Mouse (Mus musculus): ENCODE measurements around the gene Rnft2. TPM values are rescaled to one million over a fixed set of nuclear protein-coding genes. Genes with fewer than 3 reads are reported as not detected.

The Rnft2 gene
- 1 to 10 TPM in 1 of 2 experiments, under 1 TPM in 1; 1.00 to 1.1 TPM for total RNA-seq (2021)
- long read RNA-seq, experiment 1, result 0 reads
- long read RNA-seq, experiment 2, result 0 reads

DNA sequence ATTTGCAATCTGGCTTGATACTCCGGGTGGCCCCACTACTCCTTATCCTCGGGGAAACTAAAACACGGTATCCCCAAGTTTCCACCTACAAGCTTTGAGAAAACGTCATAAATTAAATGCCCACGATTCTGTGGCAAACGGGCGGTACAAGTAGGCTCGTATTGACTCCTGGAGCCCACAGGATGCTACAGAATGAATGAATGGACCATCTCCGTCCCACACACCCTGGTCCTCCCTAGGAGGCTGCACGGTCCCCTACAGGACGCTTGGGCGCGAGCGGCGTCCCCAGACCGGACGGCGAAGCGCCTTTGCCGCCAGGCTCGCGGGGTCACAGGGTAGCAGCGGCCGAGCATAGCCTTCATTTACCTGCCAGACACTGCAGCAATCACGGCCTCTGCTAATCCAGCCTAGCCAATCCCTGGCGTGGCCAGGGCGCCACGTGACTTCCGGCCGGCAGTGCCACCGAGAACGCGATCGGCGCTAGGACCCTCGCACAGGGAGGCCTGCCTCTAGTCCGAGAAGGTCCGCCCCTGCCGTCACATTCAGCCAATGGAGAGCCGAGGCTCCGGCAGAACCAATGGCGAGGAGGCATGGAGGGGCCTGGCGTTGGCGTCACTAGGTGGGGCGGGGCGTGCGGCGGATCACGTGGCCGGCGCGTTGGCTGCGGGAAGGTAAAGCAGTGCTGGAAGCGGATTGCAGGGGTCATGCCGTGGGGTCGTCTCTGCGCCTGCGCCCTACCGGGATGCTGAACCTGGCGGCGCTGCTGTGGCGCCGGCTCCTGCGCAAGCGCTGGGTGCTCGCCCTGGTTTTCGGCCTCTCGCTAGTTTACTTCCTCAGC lies at the start of gene Rnft2, which contains the start of gene 2410131K14Rik:
Rnft2 (minus strand) TSS at position 511 of the 838 bp plus-strand sequence.
2410131K14Rik (plus strand) TSS at position 622 of the 838 bp plus-strand sequence.
- peak; percentile 100 for DNase-seq

DNA sequence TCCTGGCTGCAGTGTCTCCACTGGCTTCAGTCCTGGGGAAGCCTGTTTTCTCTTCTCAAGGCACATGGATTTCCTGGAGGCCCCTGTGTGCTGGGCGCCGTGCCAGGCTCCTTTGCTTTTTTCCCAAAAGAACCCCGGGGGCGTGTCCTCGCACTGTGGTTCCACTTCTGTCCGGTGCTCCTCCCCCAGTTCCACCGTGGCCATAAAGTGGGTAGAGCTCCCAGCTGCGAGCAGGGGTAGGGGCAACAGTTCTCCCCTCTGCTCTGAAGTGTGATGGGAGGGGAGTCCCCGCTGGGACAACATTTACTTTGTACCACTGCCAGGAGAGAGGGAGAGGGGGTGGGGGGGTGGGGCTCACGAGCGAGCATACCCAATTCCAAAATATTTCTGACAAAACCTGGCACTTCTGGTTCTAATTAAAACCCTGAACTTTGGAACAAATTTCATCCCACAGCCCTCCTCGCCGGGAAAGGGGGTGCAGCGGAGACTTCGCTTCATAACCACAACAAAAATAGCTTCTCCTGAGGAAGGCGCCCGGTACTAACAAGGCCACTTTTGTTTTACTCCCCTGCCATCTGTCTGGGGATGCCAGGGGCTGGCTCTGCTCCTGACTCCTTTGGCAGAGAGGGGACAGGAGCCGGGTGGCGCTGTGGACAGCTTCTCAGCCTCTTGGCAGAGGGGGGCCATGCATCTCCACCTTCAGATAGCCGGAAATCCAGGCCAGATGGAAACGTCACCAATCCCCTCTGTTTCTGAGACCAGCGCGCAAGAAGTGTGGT lies 49.4 kb upstream of the Rnft2 start:
- DNase-seq, result peak; percentile 92

DNA sequence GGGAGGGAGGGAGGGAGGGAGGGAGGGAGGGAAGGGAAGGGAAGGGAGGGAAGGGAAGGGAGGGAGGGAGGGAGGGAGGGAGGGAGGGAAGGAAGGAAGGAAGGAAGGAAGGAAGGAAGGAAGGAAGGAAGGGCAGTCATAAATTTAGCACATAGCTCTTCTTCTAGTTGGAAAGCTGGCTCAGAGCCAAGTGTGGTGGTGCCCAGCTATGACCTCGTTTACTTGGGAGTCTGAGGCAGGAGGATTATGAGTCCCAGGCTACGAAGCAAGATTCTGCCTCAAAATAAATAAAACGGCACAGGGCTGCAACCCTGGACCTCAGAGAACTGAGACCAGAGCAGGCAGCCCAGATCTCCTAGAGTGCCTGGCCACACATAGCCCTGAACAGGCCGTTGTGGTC lies 47.6 kb upstream of the Rnft2 start:
- no peak for DNase-seq

DNA sequence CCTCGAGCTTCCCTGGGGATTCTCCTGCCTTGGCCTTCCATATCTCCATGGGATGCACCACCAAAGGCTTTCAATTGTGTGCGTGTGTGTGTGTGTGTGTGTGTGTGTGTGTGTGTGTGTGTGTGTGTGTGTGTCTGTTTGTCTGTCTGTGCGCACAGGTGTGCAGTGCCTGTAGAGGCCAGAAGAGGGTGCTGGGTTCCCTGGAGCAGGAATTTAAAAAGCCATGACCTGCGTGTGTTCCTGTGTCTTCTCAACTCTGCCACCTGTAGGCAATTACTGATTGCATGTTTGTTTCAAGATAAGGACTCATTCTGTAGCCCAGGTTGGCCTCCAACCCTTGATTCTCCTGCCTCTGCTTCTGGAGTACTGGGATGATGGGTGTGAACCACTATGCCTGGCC lies 46.5 kb upstream of the Rnft2 start:
- no peak for DNase-seq

DNA sequence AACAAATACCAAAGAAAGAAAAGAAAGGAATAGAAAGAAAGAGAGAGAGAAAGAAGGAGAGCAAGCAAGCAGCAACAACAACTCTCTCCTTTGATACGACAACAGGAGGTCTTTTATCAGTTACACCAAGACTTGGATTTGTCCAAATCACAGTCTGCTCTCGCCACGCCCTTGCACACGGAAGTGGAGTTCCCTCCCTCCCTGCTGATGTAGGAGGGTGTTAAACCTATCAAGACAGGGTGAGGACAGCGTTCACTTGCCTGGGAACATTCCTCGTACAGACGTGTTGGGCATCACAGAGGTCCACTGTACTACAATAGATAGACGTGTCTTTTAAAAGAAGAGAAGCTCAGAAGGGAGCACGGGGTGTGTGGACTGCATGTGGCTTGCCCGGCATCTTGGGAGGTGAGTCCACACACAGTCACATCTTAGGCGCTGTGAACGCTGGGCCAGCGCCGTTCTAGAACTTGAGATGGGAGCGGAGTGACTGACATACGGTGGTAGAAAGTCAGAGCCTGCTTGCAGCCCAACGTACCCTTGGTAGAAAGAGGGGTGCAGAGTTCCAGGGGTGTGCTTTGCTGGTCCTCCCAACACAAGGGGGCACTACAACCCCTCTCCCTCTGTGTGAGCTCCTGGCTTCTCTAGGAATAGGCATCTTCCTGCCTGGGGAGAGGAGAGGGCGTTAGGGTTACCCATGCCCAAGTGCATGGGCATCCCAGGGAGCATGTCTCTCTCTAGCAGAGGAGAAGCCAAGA lies 33.0 kb upstream of the Rnft2 start:
- DNase-seq, result no peak

DNA sequence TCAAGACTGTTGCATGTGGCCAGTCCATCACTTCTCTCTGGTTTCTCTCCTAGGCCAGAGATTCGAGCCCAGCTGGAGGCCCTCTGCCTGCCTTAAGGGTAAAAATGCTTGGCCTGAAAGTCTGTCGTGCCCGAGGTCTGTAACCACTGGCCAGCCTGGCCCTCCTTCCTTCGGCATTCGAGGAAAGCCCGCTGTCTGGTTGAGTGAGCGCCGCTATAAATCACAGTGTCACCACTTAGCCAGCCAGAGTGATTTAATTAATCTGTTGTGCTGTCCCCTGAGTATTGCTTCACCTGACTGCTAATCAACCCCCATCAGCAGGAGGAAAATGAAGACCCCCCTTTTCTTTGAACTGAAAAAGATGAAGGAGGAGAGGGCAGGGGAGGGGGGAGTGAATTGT lies 31.8 kb upstream of the Rnft2 start:
- DNase-seq, result no peak

DNA sequence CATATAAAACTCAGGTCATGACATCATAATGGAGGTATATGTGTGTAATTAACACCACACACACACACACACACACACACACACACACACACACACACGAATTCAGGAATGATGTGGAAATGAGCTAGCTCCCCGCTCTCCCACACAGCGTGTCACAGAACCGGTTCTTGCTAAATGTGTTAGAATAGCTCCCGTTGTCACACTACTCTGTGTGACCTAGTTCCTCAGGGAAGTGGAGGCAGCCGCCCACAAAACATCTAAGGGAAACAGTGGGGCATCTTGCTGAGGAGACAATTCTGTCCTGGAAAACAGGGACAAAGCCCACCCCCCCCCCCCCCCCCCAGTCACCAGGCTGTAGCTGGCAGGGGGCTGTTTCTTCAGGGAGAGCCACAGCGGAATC lies 31.4 kb upstream of the Rnft2 start:
- no peak for DNase-seq

DNA sequence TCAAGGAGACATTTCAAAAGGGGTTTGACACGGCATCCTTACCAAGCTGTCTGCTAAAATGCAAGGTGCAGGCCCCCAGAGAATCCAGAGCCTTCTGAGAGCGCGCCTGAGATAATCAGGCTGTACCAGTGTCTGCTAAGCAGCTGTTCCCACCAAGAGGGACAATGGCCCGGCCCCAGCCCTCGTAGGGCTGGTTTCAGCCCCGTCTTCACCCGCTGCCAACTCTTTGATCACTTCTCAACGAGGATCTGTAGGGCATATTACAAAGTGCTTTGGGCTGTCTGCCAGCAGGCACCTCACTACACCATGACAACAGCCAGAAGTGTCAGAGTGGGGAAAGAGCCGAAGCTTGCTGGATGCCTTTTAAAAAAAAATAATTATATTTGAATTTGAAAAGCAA lies 29.6 kb upstream of the Rnft2 start:
- DNase-seq, result no peak

DNA sequence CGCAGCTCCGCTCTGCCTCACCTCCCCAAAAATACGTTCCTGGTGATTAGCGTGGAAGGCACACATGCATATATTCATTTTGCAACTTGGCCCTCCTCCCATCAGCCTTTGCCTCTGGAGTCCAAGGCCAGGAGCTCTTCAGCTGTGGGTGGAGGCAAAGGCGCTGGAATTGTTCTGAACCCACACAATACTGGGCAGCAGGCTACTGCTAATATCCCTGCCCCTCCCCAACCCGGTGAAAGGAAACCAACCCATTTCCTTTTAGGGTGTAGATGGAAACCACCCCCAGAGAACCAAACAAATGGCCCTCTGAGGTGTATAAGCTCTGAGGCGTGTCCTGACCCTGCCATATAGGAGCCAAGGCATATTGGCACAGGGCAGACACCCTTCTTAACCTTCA lies 28.5 kb upstream of the Rnft2 start:
- DNase-seq, result no peak

DNA sequence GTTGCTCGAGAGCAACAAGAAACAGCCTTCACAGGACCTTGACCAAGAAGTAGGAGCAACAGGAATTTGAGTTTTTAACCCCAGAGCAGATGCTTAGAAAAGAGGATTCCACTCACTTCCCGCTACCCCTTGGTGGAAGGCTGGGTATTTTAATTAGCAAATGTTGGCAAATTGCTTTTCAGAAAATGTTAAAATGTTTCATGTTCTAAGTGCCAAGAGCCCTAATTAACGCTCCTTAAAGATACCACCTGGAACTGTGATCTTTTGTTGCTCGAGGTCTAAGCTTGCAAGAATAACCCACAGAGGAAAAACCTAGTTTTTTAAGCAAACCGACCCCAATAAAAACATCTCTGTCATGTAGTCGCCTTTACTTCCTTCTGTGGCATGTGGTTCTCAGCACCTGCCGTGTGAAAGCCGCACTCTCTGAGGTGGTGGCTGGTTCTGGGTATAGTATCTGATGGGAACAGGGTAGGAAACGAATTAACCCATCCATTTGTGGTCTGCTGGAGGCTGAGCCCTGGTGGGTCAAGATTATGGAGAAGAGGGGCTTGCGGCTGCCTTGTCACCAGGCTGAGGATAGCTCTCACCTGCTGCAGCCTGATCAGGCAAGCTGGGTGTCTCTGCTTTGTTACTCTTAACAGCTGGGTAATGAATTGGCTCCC lies 26.7 kb upstream of the Rnft2 start:
- no peak for DNase-seq

DNA sequence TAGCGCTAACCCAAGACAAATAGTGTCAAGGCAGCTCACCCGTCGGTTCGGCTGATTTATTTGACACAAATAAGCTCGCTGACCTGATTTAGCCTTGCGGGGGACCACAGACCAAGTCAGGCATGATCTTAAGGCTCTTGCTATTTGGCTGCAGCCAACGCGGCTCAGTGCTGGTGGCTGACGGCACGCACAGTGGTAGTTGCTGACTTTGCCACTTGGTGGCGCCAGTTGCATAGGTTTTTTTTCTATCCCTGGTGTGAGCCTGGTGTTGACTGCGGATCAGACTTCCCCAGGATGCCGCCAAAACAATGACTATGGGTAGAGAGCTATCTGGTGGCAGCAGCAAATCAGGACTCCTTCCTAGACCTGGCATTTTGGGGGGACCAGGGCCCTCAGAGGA lies 24.1 kb upstream of the Rnft2 start:
- DNase-seq, result peak; percentile 75

DNA sequence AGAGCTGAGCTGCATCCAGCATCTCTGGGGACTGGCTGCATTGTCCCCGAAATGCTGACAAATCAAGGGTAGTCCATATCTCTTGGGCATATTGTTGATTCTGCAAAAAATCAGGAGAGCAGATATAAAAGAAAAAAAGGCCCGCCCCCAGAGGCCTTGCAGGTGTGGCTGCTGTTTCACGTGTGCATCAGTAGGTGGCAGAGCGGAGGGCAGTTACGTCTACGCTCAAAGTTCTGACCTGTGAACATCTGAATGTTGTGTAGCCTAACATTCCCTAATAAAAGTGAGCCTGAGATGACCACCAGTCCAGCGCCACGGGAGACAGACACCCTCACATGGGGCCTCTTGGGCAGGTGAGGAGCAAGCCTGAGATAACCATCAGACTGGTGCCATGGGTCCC lies 21.4 kb upstream of the Rnft2 start:
- no peak for DNase-seq

DNA sequence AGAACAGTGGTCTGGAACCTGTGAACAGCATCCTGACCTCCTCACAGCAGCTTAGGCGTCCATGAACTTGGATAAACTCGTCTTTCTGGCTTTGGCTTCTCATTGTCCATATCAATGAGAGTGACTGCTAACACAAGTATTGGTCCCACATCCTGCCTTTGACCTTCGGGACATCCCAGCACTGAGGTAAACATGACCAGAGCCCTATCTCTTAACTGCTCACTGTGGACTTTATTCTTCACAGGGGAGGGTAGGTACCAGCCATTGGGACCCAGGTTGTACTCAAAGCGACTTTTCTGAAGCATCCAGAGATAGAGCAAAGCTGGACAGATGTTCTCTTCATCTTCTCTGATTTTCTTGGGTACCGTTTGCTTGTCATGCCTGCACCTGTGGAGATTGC lies 20.4 kb upstream of the Rnft2 start:
- DNase-seq, result no peak

DNA sequence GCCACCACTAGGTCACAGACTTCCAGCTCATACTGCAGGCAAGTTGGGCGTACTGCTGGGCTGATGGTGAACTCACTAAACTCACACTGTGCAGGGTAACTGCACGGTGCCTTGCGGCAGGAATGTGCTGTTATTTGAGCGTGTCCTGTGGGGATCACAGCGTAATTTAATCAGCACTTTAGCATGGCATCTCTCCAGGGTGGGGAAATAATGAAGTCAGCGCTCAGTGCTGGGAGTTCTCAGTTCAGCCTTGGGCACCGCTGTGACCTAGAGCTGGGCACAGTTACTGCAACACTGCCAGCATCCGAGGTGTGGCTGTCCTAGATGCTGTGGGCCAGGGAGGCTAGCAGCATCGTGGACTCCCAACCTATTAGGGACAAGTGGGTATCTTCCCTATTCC lies 19.4 kb upstream of the Rnft2 start:
- DNase-seq, result no peak

DNA sequence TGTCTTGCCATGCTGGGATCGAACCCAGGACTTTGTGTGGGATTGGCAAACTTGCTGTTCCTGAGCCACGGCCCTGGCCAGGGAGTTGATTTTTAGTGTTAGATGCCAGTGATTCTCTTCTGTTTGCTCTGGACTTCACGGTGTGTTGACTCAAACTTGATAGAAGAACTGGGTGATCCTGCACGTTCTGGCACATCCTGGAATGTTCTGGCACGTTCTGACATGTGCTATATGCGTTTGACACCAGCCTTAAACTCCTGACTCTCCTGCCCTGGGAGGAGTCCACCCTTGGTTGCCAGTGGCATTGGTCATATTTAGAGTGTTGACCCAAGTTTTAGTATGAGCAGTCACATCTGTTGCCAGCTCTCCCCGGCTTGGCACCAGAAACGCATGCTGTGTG lies 17.5 kb upstream of the Rnft2 start:
- DNase-seq, result no peak

DNA sequence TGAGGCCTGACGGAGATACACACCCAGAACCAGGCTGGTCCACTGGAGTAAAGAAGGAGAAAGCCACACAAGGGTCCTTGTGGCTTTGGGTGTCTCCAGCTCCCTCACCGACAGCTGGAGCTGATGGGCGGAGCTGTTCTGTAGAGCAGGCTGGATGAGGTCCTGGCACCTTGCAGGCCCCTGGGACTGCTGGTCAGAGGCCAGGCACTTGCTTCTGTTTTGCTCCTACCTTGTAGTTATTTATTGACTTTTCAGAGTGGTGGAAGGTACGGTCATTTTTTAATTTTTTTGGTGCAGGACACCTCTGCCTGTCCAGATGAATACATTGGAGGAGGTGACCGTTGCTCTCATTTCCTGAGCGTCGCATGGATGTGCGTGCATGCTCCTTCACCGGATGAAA lies 16.3 kb upstream of the Rnft2 start:
- DNase-seq, result no peak

DNA sequence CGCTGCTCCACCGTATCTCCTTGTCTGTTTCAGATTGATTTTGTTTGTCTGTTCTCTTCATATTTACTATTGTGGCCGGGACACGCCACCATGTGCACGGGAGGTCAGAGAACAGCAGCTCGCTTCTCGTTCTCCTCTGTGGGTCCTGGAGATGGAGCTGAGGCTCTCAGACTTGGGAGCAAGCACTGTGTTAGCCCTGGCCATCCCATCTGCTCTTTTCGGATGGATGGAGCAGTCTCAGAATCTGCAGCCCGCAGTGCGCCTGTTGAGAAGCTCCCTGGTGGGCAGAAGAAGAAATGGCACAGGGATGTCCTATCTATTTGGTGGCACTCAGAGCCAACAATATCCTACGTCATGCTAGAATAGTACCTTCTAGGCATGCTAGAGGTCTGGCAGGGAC lies 15.7 kb upstream of the Rnft2 start:
- DNase-seq, result no peak

DNA sequence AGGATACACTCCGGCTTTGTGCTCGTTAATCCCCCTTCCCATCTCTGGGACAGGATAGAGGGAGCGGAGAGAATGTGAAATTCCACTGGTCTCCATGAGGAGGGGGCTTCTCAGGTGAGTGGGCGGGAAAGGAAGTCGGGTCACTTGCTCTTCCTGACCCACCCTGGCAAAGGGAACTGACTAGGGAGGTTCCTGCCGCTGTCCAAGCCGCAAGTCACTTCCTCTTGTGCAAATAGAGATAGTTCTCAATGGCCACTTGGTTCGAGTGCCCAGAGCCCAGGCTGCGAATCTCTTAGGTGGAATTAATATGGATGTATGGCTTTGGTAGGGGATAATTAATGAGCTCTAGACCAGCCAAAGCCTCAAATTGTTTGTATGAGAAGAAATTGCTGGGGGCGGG lies 15.1 kb upstream of the Rnft2 start:
- DNase-seq, result no peak

DNA sequence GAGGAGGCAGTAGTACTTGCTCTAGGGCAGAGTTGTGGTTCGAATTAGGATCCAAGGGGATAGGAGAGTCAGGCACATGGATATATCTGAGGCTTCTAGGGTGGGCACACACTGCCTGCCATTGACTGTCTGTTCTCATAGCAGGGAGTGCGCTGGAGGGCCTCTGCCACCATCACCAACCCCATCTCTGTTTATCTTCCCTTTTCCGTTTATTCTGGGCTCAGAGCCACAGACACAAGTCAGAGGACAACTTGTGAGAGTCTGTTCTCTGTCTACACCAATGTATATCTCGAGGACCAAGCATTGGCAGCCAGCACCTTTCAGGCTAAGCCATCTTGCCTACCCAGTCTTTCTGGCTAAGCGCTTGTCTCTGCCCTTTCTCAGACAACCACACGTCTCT lies 14.7 kb upstream of the Rnft2 start:
- no peak for DNase-seq

DNA sequence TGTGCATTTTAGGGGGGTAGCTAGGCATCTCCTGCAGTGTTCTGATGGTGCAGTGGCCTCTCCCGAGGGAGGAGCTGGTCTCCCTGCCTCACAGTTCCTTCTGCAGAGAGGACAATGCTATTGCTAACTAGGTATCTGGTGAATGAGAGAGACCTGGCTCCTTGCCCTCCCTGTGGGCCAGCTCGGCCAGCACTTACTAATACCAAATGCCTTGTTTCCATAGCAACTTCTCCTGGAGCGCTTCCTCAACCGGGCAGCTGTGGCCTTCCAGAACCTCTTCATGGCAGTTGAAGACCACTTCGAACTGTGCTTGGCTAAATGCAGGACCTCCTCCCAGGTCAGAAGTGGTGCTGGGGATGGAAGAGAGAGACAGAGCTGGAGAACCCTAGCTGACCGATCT lies 14.2 kb upstream of the Rnft2 start:
- no peak for DNase-seq

DNA sequence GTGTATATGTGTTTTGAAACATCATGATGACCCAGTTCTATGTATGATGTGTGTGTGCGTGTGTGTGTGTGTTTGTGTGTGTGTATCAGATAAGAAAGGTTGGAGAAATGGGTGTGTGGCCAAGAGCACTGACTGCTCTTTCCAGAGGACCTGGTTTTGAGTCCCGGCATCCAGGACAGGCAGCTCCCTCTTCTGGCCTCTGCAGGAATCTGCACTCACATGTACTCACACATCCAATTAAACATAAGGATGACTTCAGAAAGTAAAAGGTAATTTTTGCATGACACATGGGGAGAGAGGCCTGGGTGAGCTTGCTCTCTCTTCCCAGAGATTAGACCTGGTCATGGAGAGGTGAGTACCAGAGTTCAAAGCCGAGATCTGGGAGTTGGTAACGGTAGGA lies 12.1 kb upstream of the Rnft2 start:
- no peak for DNase-seq

DNA sequence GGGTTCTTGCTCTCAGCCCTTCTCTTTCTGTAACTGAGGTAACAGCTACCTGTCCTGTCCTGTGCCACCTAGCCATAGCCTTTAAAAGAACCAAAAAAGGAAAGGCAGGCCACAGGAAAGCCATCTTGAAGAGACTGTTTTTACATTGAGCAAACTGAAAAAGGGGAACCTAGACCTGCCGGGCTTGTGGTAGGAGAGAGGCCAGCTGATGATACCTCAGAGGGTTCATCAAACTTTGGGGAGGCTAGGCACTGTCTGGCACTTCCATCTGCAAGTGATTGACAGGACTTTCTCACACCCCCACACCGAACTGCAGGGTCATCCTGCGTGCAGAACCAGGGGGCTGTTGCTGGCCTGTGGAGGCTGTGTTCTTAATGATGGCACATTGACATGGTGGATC lies 8.6 kb upstream of the Rnft2 start:
- DNase-seq, result no peak

Measured in gastrocnemius, postnatal 25 days (tissue).